Mouse (Mus musculus) CH12.LX (cell line): ENCODE measurements around the gene Odf2l. TPM values are rescaled to one million over a fixed set of nuclear protein-coding genes. Genes with fewer than 3 reads are reported as not detected.
A peak's percentile ranks its signal among the peaks of the same experiment; 100 is the strongest.

Experiments
- DNase-seq: peaks from one replicate; pipeline ENCODE4 v3.0.0-alpha.2; 2013; ENCODE audit errors: extremely low read depth
- H3K27ac ChIP-seq: 2 replicates; pipeline ENCODE4 v1.5.1; 2012; ENCODE audit warnings: low read depth, mild to moderate bottlenecking, control low read depth, moderate library complexity; ENCODE audit not compliant: insufficient read depth
- H3K27me3 ChIP-seq: replicated peaks from 2 replicates; pipeline ENCODE3; 2012; ENCODE audit warnings: inconsistent platforms
- H3K36me3 ChIP-seq, 2 experiments: replicated peaks in 1 of 2; 2 replicates each; pipeline versions ENCODE3 to v1.6.1; 2012; ENCODE audit warnings: inconsistent platforms in 1 of 2, low read length in 1 of 2, mild to moderate bottlenecking in 1 of 2, mixed read lengths in 1 of 2, moderate library complexity in 1 of 2; ENCODE audit not compliant: control insufficient read depth in 1 of 2, insufficient read depth in 1 of 2
- H3K4me1 ChIP-seq, 2 experiments: 2 replicates each; pipeline ENCODE4 v1.6.1; 2012; ENCODE audit warnings: inconsistent platforms in 1 of 2, moderate library complexity in 1 of 2; ENCODE audit not compliant: insufficient read depth in 2 of 2, control insufficient read depth in 1 of 2
- H3K4me2 ChIP-seq: 2 replicates; pipeline ENCODE4 v1.6.1; 2012; ENCODE audit warnings: low read depth, mild to moderate bottlenecking, control low read depth; ENCODE audit not compliant: poor library complexity, insufficient read depth, severe bottlenecking
- H3K4me3 ChIP-seq, 3 experiments: fragments of 150-350 bp in 1 of 3; sonication (generic) in 1 of 3; replicated peaks in 1 of 3; 2 replicates each; pipeline versions ENCODE3 to v1.5.1; 2011 to 2012; ENCODE audit warnings: low read depth in 2 of 3, low read length in 2 of 3, mild to moderate bottlenecking in 2 of 3, moderate library complexity in 2 of 3, control low read depth in 1 of 3, improper control_type of control experiment in 1 of 3, inconsistent platforms in 1 of 3, mixed read lengths in 1 of 3; ENCODE audit not compliant: poor library complexity in 1 of 3
- H3K79me2 ChIP-seq: replicated peaks from 2 replicates; pipeline ENCODE4 v1.6.1; 2012; ENCODE audit warnings: mild to moderate bottlenecking, moderate library complexity; ENCODE audit not compliant: control insufficient read depth, poor library complexity, insufficient read depth, severe bottlenecking; ENCODE audit errors: extremely low read depth
- H3K9ac ChIP-seq: 2 replicates; pipeline ENCODE4 v1.6.1; 2012; ENCODE audit warnings: low read depth, mild to moderate bottlenecking, control low read depth, moderate library complexity; ENCODE audit not compliant: insufficient read depth
- H3K9me3 ChIP-seq: replicated peaks from 2 replicates; pipeline ENCODE3; 2012; ENCODE audit warnings: low read length, inconsistent platforms, mixed read lengths
- CTCF ChIP-seq, 2 experiments: IDR thresholded peaks in 1 of 2; conservative IDR thresholded peaks in 1 of 2; 2 replicates each; pipeline ENCODE4 v1.5.1; 2011 to 2012; ENCODE audit warnings: low read depth in 2 of 2, low read length in 2 of 2, improper control_type of control experiment in 1 of 2, inconsistent platforms in 1 of 2, mild to moderate bottlenecking in 1 of 2, moderate library complexity in 1 of 2
- EP300 ChIP-seq: IDR thresholded peaks from 2 replicates; pipeline ENCODE4 v1.6.1; 2011; ENCODE audit warnings: low read length, improper control_type of control experiment
- HCFC1 ChIP-seq: IDR thresholded peaks from 2 replicates; pipeline ENCODE4 v1.6.1; 2012; ENCODE audit warnings: low read depth, mild to moderate bottlenecking, inconsistent platforms, low read length, improper control_type of control experiment
- MAX ChIP-seq: IDR thresholded peaks from 2 replicates; pipeline ENCODE4 v1.6.1; 2011; ENCODE audit warnings: low read length, improper control_type of control experiment
- MAZ ChIP-seq: IDR thresholded peaks from 2 replicates; pipeline ENCODE4 v1.6.1; 2012; ENCODE audit warnings: low read depth, mild to moderate bottlenecking, inconsistent platforms, low read length, improper control_type of control experiment, moderate library complexity
- MEF2A ChIP-seq: IDR thresholded peaks from 2 replicates; pipeline ENCODE4 v1.6.1; 2014; ENCODE audit warnings: low read depth, mild to moderate bottlenecking, inconsistent platforms, low read length, improper control_type of control experiment, borderline replicate concordance
- RAD21 ChIP-seq: IDR thresholded peaks from 2 replicates; pipeline ENCODE4 v1.6.1; 2011; ENCODE audit warnings: low read depth, mild to moderate bottlenecking, low read length, improper control_type of control experiment, moderate library complexity
- SMC3 ChIP-seq: IDR thresholded peaks from 2 replicates; pipeline ENCODE4 v1.6.1; 2011; ENCODE audit warnings: low read depth, low read length, improper control_type of control experiment
- USF1 ChIP-seq: IDR thresholded peaks from 2 replicates; pipeline ENCODE4 v1.6.1; 2014; ENCODE audit warnings: low read depth, mild to moderate bottlenecking, inconsistent platforms, low read length, improper control_type of control experiment
- USF2 ChIP-seq: conservative IDR thresholded peaks from 2 replicates; pipeline ENCODE4 v1.6.1; 2011; ENCODE audit warnings: low read depth, low read length, improper control_type of control experiment
- ZC3H11A ChIP-seq: IDR thresholded peaks from 2 replicates; pipeline ENCODE4 v1.6.1; 2012; ENCODE audit warnings: low read depth, mild to moderate bottlenecking, inconsistent platforms, low read length, improper control_type of control experiment
- ZKSCAN1 ChIP-seq: IDR thresholded peaks from 2 replicates; pipeline ENCODE4 v1.6.1; 2012; ENCODE audit warnings: low read depth, inconsistent platforms, low read length, improper control_type of control experiment, borderline replicate concordance
- ZNF384 ChIP-seq: IDR thresholded peaks from 2 replicates; pipeline ENCODE4 v1.6.1; 2012; ENCODE audit warnings: low read depth, low read length, improper control_type of control experiment, inconsistent platforms
- dilution Hi-C: fragments of 300-500 bp; cut with MboI; formaldehyde crosslinking; loops from 2 replicates; pipeline ENCODE4 v1.14.3; 2020; ENCODE audit warnings: low sequenced_read_pairs; ENCODE audit not compliant: extremely low pct_unique_long_range_greater_than_20kb, extremely low pct_ligation_motif_present
- in situ Hi-C: fragments of 300-500 bp; cut with MboI; formaldehyde crosslinking; loops from 3 replicates; pipeline ENCODE4 v1.14.3; 2019; ENCODE audit warnings: low sequenced_read_pairs, low pct_ligation_motif_present, low pct_unique_long_range_greater_than_20kb, mixed read lengths
- polyA plus RNA-seq: library from polyadenylated mRNA; unstranded; fragments of >175 nt; gene quantifications from 2 replicates; pipeline ENCODE4 v1.2.1, GENCODE M21; 2012; ENCODE audit warnings: low read depth; ENCODE audit not compliant: insufficient read length
- total RNA-seq, 2 experiments: library from RNA; depleted of rRNA; stranded (reverse); fragments of 300-350 nt in 1 of 2; fragments of >200 nt in 1 of 2; gene quantifications; 2 replicates each; pipeline ENCODE4 v1.2.3; 2012 to 2014

The Odf2l gene
- total and polyA plus RNA-seq, 3 experiments, result 26.1 to 51.1 (median 39.1) TPM

GRCm38 (mm10) chr3:145131210-145131868 is 13.0 kb downstream of the Odf2l start:
- H3K4me3 ChIP-seq, result no peak overlapping the region
- in situ Hi-C loops, result no loop called here
- dilution Hi-C loops, result no loop called here
- peaks cover 38 to 81% of the 10 kb centered on the region in 2 experiments for H3K36me3 ChIP-seq
- no peaks in the 10 kb centered on the region for H3K4me1 ChIP-seq
- H3K79me2 ChIP-seq, result no peaks in the 10 kb centered on the region
- no peak overlapping the region for H3K9ac ChIP-seq
- TF ChIP-seq SMC3 (peak; percentile 90), ZC3H11A (peak; percentile 41; the same call in 1 of the 2 replicates), CTCF (conservative IDR thresholded peaks at IDR 0.05 in 1 of 2, IDR thresholded peaks at IDR 0.05 in 1 of 2; ENCODE audit: low read depth in 2 of 2, low read length in 2 of 2) (peak; percentile 69 to 97), ZNF384 (peak; percentile 96), RAD21 (peak; percentile 98), USF2 (no peak), EP300 (no peak)
- no peaks in the 10 kb centered on the region for H3K9me3 ChIP-seq
- no peak overlapping the region for H3K27ac ChIP-seq
- H3K4me2 ChIP-seq, result no peak overlapping the region
- DNase-seq, result peak; percentile 73
- no peaks in the 10 kb centered on the region for H3K27me3 ChIP-seq

- peaks cover 8 to 34% of the 10 kb centered on the region in 2 experiments for H3K4me1 ChIP-seq
Measured at GRCm38 (mm10) chr3:145140236-145140635, 21.8 kb downstream of the Odf2l start.

GRCm38 (mm10) chr3:145142925-145143324 is 24.5 kb downstream of the Odf2l start:
- Histone ChIP-seq H3K27ac (no peak overlapping the region), H3K4me2 (no peak overlapping the region), H3K4me3 (no peak overlapping the region), H3K27me3 (no peaks in the 10 kb centered on the region), H3K36me3 (peaks cover 17 to 61% of the 10 kb centered on the region in 2 experiments), H3K79me2 (no peaks in the 10 kb centered on the region), H3K9ac (no peak overlapping the region), H3K4me1 (peaks cover 8 to 43% of the 10 kb centered on the region in 2 experiments), H3K9me3 (no peaks in the 10 kb centered on the region)
- in situ Hi-C loops, result no loop called here
- TF ChIP-seq MEF2A, result peak; percentile 50; the same call in 1 of the 2 replicates
- TF ChIP-seq HCFC1, result no peak
- peak; percentile 55 for DNase-seq
- dilution Hi-C loops, result no loop called here

More at GRCm38 (mm10) chr3:145140236-145140635, 21.8 kb downstream of the Odf2l start:
- no peaks in the 10 kb centered on the region for H3K9me3 ChIP-seq
- no peak overlapping the region for H3K4me3 ChIP-seq
- no peak overlapping the region for H3K27ac ChIP-seq
- H3K36me3 ChIP-seq, result peaks cover 20 to 62% of the 10 kb centered on the region in 2 experiments
- dilution Hi-C loops, result no loop called here
- no peaks in the 10 kb centered on the region for H3K27me3 ChIP-seq
- DNase-seq, result no peak
- TF ChIP-seq USF1 (no peak), MAX (no peak), MAZ (no peak), ZKSCAN1 (no peak)
- TF ChIP-seq, all 38 proteins: peak for 0
- Histone ChIP-seq H3K4me2 (no peak overlapping the region), H3K9ac (no peak overlapping the region), H3K79me2 (no peaks in the 10 kb centered on the region)
- in situ Hi-C loops, result no loop called here
